Mouse (Mus musculus) E14TG2a.4 (cell line): Measurements from ENCODE around the gene Creb5.

Experiments used
- H3K27me3 ChIP-seq: 2 replicates; pipeline ENCODE4 v1.6.1; 2014; ENCODE audit warnings: low read length, control low read depth; ENCODE audit not compliant: insufficient read depth
- H3K36me3 ChIP-seq: 2 replicates; pipeline ENCODE4 v1.6.1; 2014; ENCODE audit warnings: low read length, control low read depth; ENCODE audit not compliant: insufficient read depth
- H3K4me1 ChIP-seq: replicated peaks from 2 replicates; pipeline ENCODE4 v1.6.1; 2014; ENCODE audit warnings: low read depth, low read length, control low read depth
- H3K4me3 ChIP-seq: replicated peaks from 2 replicates; pipeline ENCODE4 v1.5.1; 2014; ENCODE audit warnings: mild to moderate bottlenecking, low read length
- H3K9me3 ChIP-seq: 2 replicates; pipeline ENCODE4 v1.6.1; 2014; ENCODE audit warnings: low read length, control low read depth
- CTCF ChIP-seq: conservative IDR thresholded peaks from 2 replicates; pipeline ENCODE4 v1.5.1; 2014; ENCODE audit warnings: low read length
- NANOG ChIP-seq: IDR thresholded peaks from 2 replicates; pipeline ENCODE4 v1.6.1; 2014; ENCODE audit warnings: borderline replicate concordance, low read length, mixed read lengths
- POU5F1 ChIP-seq: IDR thresholded peaks from 2 replicates; pipeline ENCODE4 v1.6.1; 2014; ENCODE audit warnings: low read length, borderline replicate concordance

Gene Creb5

DNA sequence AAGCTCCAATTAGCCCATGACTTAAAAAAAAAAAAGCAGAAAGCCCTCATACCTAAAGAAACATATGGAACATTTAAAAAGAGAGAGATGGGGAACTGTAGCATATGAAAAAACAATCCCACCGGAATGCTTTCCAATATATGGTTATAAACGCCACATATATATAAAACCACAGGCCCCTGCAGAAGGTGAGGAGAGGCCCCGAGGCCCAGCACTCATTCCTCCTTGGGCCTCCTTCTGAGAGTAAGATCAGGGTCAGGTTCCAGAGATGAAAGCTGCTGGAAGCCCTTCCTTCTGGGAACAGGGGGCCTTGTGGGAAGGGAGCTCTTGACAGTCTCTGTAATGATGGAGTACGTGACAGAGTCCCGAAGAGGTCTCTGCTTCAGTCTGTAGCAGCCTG is 76.5 kb downstream of the Creb5 start:
- H3K27me3 ChIP-seq: no peaks in the 10 kb centered on the region
- 0 out of 2 replicates have a peak, but pooled peaks cover 2% of the 10 kb centered on the region for H3K4me1 ChIP-seq
- H3K9me3 ChIP-seq: no peaks in the 10 kb centered on the region
- no peak overlapping the region for H3K4me3 ChIP-seq
- H3K36me3 ChIP-seq: no peaks in the 10 kb centered on the region
- TF ChIP-seq POU5F1 (no peak), NANOG (no peak), CTCF (no peak)

DNA sequence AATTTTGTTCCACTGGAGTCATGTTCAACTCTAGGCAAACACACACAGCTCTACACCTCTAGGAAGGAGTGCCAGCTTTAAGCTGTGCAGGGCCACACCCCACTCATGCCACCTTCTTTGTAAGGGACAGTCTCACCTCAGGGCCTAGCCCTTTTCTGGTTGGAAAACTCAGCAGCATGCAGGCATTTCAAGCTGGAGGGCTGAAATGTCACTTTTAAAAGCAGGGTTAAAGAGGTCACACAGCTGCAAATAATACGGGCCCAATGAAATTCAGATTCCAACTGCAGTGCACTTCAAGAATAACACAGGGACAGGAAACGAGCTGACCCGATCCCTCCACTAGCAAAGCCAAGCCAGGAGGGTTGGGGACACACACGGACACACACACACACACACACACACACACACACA is 76.9 kb downstream of the Creb5 start:
- no peaks in the 10 kb centered on the region for H3K9me3 ChIP-seq
- H3K36me3 ChIP-seq: no peaks in the 10 kb centered on the region
- H3K4me3 ChIP-seq: no peak overlapping the region
- H3K4me1 ChIP-seq: 0 out of 2 replicates have a peak, but pooled peaks cover 2% of the 10 kb centered on the region
- no peaks in the 10 kb centered on the region for H3K27me3 ChIP-seq
- TF ChIP-seq NANOG: no peak
- TF ChIP-seq CTCF: no peak
- no peak for TF ChIP-seq POU5F1

- no peaks in the 10 kb centered on the region for H3K9me3 ChIP-seq
- H3K36me3 ChIP-seq: no peaks in the 10 kb centered on the region
- H3K4me3 ChIP-seq: no peak overlapping the region
- H3K27me3 ChIP-seq: peaks cover 2% of the 10 kb centered on the region; the same call in 1 of the 2 replicates
- TF ChIP-seq POU5F1 (no peak), NANOG (no peak), CTCF (no peak)
- H3K4me1 ChIP-seq: no peaks in the 10 kb centered on the region
Measured at GRCm38 (mm10) chr6:53369147-53369546, 82.1 kb downstream of the Creb5 start.

GRCm38 (mm10) chr6:53369928-53370327 is 82.9 kb downstream of the Creb5 start:
- Histone ChIP-seq H3K4me3 (no peak overlapping the region), H3K4me1 (no peaks in the 10 kb centered on the region), H3K9me3 (no peaks in the 10 kb centered on the region), H3K36me3 (no peaks in the 10 kb centered on the region), H3K27me3 (peaks cover 2% of the 10 kb centered on the region; the same call in 1 of the 2 replicates)
- TF ChIP-seq POU5F1 (no peak), NANOG (no peak), CTCF (no peak)

GRCm38 (mm10) chr6:53371962-53372361 is 84.9 kb downstream of the Creb5 start:
- Histone ChIP-seq H3K27me3 (peaks cover 2% of the 10 kb centered on the region; the same call in 1 of the 2 replicates), H3K9me3 (no peaks in the 10 kb centered on the region), H3K36me3 (no peaks in the 10 kb centered on the region), H3K4me3 (no peak overlapping the region), H3K4me1 (no peaks in the 10 kb centered on the region)
- TF ChIP-seq CTCF (no peak), POU5F1 (no peak)

DNA sequence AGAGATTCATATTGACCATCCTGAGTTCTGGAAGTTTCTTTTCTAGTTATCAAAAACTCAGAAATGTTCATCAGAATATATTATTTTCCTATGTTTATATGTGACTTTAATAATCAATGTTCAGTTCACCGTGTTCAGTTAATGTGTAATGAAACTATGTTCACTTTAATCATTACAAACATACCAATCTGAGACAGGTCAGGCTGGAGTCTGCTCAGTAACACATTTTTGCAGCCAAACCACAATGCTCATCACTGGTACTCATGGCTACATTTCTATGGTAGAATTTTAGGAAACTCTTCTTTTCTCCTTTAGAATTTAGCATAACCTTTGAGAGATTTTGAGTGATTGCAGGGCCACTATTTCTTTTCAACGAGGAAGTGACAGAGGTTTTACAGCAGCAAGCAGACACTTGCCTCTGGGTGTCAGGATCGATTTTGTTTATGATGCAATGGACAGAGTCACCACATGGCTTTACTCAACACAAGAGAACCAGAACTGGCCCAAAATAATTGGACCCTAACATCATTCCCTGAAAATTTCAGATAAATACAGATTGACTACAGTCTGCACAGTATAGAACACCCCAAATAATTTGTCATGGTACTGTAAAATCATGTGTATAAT is 87.4 kb downstream of the Creb5 start:
- H3K4me3 ChIP-seq: no peak overlapping the region
- H3K9me3 ChIP-seq: no peaks in the 10 kb centered on the region
- no peaks in the 10 kb centered on the region for H3K4me1 ChIP-seq
- TF ChIP-seq NANOG (no peak), CTCF (no peak), POU5F1 (no peak)
- peaks cover 2% of the 10 kb centered on the region; the same call in 1 of the 2 replicates for H3K27me3 ChIP-seq
- no peaks in the 10 kb centered on the region for H3K36me3 ChIP-seq

- TF ChIP-seq NANOG (no peak), POU5F1 (no peak), CTCF (no peak)
- Histone ChIP-seq H3K27me3 (no peaks in the 10 kb centered on the region), H3K9me3 (no peaks in the 10 kb centered on the region)
Measured at GRCm38 (mm10) chr6:53389277-53389676, 102.2 kb downstream of the Creb5 start.

GRCm38 (mm10) chr6:53390413-53390812 is 103.3 kb downstream of the Creb5 start:
- Histone ChIP-seq H3K4me3 (no peak overlapping the region), H3K4me1 (peaks cover 4% of the 10 kb centered on the region; the same call in 1 of the 2 replicates), H3K36me3 (no peaks in the 10 kb centered on the region), H3K9me3 (no peaks in the 10 kb centered on the region), H3K27me3 (no peaks in the 10 kb centered on the region; the same call in 1 of the 2 replicates)
- TF ChIP-seq POU5F1: no peak
- no peak for TF ChIP-seq CTCF
- no peak for TF ChIP-seq NANOG

More at GRCm38 (mm10) chr6:53389277-53389676, 102.2 kb downstream of the Creb5 start:
- Histone ChIP-seq H3K4me1 (peaks cover 4% of the 10 kb centered on the region; the same call in 1 of the 2 replicates), H3K36me3 (no peaks in the 10 kb centered on the region), H3K4me3 (no peak overlapping the region)
